Mouse (Mus musculus): ENCODE data around the gene Fermt1.

Fermt1 gene

GRCm38 (mm10) chr2:132922076-132922873, 23.4 kb downstream of the Fermt1 start:
- DNase-seq (ENCODE audit: low read depth, low spot score), result no peak

GRCm38 (mm10) chr2:132914785-132915184, 30.9 kb downstream of the Fermt1 start:
- no peak for DNase-seq (ENCODE audit: low read depth, low spot score)

DNA sequence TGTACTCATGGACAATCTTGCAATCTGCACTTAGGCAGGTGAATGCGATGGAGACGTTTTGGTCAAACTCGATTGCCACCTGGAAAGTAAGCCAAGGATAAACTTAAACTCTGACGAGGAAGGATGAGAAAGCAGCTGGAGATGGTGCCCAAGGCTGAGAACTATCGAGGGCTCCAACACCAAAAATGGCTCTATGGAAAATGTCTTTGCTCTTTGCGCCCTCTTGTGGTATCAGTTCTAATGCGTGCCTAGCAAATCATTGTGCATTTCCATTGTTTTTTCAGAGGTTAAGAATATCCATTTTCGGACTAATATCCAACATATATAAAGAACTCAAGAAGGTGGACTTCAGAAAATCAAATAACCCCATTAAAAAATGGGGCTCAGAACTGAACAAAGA, 38.9 kb downstream of the Fermt1 start:
- DNase-seq (ENCODE audit: low read depth, low spot score), result no peak

- no peak for DNase-seq (ENCODE audit: low read depth, low spot score)
These were observed 40.7 kb downstream of the Fermt1 start for GRCm38 (mm10) chr2:132904961-132905360.

GRCm38 (mm10) chr2:132903498-132903897, 42.2 kb downstream of the Fermt1 start:
- DNase-seq (ENCODE audit: low read depth, low spot score), result no peak

GRCm38 (mm10) chr2:132902056-132902455, 43.6 kb downstream of the Fermt1 start:
- DNase-seq (ENCODE audit: low read depth, low spot score), result no peak

DNA sequence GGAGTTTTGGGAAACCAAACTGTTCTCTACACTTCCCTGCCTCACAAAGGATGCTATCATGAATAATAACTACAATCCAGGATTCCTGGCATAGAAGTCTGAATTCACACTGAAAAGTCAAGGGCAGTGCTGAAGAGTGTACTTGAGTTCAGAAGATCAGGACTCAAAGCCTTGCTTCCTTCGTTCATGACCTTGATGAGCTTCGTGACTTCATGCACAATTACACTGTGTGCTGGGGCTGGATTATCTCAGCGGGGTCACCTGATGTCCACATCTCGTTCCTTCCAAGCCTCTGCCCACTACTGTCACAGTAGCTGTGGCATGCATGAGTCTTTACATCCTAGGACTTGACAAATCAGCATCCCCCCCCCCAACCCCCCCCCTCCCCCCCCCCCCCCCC, 44.1 kb downstream of the Fermt1 start:
- no peak for DNase-seq (ENCODE audit: low read depth, low spot score)

GRCm38 (mm10) chr2:132900596-132900995, 45.1 kb downstream of the Fermt1 start:
- no peak for DNase-seq (ENCODE audit: low read depth, low spot score)

DNA sequence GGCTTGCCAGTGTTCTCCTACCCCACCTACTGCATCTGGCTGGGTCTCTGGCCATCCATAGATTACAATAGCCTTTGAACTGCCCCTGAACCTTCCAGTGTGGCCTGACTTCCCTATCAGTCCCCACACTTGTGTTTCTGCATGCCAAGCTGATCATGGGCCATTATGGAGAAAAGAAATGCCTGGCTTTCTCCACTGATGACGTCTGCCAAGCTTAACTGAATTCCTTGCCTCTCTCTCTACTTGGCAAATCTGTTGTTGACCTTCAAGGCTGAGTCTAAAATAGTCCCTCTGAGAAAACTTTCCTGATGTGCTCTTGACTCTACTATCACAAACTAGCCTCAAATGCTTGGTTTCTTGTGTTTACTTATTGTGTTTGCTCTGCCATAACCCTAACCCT, 47.5 kb downstream of the Fermt1 start:
- DNase-seq (ENCODE audit: low read depth, low spot score), result no peak

GRCm38 (mm10) chr2:132893826-132894225, 51.9 kb downstream of the Fermt1 start:
- DNase-seq (ENCODE audit: low read depth, low spot score), result no peak

DNA sequence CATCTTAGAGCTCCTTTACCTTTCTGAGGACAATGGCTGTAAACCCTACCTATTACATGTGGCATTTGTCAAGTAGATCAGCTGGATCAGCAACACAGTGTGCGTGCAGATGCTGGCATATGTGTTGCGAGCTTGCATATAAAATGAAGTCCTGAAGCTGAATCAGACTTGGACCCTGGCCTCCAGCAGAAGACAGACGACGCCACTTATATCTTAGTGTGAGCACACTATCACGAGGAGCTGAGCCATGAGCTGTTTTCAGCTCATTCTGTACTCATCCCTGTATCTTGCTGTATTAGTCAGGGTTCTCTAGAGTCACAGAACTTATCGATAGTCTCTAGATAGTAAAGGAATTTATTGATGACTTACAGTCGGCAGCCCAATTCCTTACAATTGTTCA, 60.4 kb downstream of the Fermt1 start:
- DNase-seq (ENCODE audit: low read depth, low spot score), result no peak

DNA sequence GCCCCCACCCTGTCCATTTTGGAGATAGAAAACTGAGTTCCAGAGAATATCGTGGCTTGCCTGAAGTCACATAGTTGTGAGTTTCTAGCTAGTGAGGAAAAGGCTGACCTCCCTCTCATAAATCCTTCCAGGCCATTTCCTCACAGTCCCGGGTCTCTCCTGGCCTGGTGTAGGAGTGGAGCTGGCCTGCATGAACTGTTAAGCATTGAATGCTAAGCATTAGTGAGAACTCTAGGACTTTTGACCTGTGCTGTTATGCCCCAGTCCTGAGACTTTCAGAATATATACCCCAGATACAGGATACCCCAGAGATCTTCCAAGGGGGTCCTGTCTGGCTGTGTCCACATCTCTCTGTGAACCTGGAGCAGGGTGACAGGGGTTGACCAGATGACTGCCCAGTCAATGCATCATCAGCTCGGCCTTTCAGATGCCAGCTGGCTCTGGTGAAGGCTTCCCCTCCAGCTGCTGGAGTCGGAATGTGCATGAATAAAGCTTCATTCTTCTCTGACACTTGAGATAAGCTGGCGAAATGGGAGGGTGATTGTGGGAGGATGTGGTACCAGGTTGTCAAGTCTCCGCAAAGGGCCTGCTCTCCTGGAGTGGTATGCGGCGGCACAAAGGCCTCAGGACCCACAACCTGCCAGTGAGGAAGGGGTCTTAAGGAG, 61.3 kb downstream of the Fermt1 start:
- DNase-seq (ENCODE audit: low read depth, low spot score), result no peak

DNA sequence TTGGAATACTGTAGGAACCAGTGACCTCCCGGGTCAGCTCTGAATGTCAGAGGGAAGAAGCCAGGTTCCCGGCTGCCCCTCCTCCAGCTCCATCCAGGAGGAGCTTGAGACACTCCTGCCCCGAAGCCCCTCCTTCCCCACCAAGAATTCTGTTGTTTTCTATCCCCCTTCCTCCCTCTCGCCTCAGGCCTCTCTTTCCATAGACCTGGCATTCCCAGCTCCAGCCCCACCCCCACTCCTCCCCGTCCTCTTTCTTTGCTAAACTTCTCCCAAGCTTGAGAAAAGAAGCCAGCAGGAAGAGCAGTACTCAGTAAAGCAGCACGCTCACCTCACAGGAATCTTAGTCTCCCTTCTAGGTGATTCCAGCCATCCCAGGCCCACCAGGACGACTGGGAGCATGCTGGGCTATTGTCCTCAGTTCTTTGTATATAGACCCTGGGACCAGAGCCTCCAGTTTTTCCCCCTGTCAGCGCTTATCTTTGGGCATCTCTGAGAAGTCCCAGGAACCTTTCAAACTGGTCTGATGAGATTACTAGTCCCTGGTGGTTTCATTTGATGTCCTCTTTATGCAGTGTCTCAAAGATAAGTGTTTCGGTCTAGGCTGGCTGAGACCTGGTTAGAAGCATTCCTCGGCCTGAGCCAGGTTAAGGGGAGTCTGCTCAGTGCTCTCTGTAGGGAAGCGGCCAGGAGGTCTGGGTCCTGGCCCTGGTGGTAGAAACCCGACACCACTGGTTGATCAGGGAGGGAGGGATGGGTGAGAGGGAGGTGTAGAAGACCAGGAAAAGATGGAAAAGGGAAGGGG, 64.7 kb downstream of the Fermt1 start, which contains the start of gene Lrrn4:
Lrrn4 (minus strand) TSS at position 48 of the 802 bp plus-strand sequence.
- no peak for DNase-seq (ENCODE audit: low read depth, low spot score)

- DNase-seq (ENCODE audit: low read depth, low spot score), result no peak
These were observed 66.3 kb downstream of the Fermt1 start for GRCm38 (mm10) chr2:132879261-132880044.

- DNase-seq (ENCODE audit: low read depth, low spot score), result no peak
These were observed 68.7 kb downstream of the Fermt1 start for GRCm38 (mm10) chr2:132876991-132877390.

DNA sequence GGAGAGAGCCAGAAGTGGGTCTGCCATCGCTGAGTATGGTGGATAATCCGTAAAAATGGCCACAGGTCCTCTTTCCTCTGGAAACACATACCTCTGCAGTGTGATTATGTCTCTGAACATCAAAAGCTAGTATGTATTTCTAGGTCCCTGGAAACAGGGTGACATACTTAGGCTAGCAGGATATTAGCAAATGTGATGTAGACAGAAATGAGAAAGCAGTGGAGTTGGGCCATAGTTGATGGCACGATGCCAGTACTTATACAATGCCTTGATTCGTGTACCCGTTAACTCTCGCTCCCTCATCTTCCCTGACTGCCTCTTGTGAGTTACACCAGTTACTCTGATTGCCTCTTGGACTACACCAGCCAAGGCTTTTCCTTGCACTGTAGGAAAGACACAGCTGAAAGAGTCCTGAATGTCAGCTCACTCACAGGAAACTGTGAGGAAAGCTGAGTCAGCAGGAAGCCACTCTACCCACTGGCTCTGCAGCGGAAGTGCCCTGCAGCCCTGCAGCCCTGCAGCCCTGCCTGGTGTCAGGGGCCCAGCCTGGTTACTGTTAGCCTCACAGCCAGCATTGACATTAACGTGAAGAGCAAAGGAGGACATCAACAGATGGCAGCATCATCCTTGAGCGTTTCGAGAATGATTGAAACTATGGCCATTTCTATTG, 71.9 kb downstream of the Fermt1 start:
- DNase-seq (ENCODE audit: low read depth, low spot score), result no peak

DNA sequence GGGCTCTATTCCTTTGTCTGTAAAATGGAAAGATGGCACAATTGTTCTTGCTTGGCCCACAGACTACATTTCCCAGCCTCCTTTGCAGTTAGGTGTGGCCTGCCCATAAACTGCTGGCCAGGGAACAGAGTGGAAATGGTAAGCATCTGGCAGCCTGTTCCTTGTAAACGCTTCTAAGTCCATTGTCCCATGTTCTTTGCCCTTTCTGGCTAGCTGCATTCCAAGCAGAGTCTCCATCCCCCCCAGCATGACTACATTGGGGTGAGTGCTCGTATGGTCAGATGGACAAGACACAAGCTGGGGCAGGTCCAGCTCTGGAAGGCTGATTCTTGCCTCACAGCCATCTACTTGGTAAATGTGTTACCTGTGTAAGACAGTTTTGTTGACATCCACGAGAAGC, 74.0 kb downstream of the Fermt1 start:
- no peak for DNase-seq (ENCODE audit: low read depth, low spot score)

DNA sequence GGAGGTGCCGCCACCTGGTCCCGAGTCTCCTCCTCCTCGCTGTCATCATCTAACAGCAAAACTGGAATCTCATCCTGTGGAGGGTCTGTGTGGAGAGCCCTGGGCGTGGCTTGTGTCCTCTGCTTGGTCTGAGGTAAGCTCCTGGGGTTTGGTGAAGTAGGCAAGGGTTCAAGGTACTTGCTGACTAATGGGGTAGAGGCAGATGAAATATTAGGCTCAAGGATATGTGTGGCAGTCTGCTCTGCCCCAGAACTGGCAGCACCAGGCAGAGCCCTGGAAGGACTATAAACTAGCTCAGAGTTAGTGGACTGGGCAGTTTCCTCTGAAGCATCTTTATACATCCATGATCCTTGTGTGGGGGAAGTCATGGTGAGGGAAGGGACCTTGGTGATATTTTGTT, 75.4 kb downstream of the Fermt1 start:
- DNase-seq (ENCODE audit: low read depth, low spot score), result no peak

GRCm38 (mm10) chr2:132869682-132870081, 76.0 kb downstream of the Fermt1 start:
- DNase-seq (ENCODE audit: low read depth, low spot score), result no peak

- DNase-seq (ENCODE audit: low read depth, low spot score), result no peak
These were observed 78.2 kb downstream of the Fermt1 start for GRCm38 (mm10) chr2:132867521-132867920.

- DNase-seq (ENCODE audit: low read depth, low spot score), result no peak
These were observed 82.4 kb downstream of the Fermt1 start for GRCm38 (mm10) chr2:132863325-132863724.

Data from brain, embryonic 18.5 days (tissue).